26 mouse cellular contexts compared by ENCODE assay signal in the genomic region with DNA sequence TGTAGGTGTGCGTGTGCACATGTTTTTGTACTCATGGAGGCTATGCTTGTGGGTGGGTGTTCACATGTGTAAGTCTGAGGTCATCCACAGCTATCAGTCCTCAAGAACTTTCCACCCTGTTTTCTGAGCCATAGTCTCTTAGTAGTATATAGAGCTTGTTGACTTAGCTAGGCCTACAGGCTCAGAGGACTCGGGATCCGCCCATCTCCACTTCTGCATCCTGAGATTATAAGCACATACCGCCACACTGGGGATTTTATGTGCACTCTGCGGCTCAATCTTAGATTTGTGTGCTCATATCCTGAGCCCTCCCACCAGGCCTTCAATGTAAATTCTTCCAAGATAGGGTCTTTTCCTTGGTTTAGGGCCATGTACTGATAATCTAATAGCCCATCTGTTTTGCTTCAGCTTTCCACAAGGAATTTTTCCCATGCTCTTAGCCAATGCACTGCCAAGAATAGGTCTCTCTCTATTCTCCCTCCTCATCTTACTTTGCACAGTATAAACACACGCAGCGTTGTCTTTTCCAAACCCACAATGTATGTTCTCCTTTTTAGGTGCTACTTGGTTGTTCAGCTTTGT. TPM values are rescaled to one million over a fixed set of nuclear protein-coding genes. Genes with fewer than 3 reads are reported as not detected.
A peak's percentile ranks its signal among the peaks of the same experiment; 100 is the strongest.
DNase-seq lines count a peak whose midpoint lies in the region; ATAC-seq and TF ChIP-seq lines count a peak whose summit lies in the region.
"Had no signal": no experiment of that assay in that cellular context is flagged by ENCODE, and none has a peak within 500 bp of the region (broad histone marks: within the 10 kb centered on the region; RNA-seq: fewer than 3 reads in every experiment).

No protein-coding gene starts in this region.

- TF ChIP-seq CTCF in kidney, postnatal 0 days (IDR thresholded peaks at IDR 0.05; ENCODE audit: low read depth) = no peak

- no peak overlapping the region for H3K4me2 ChIP-seq in heart, embryonic 14.5 days (ENCODE audit: low read length)
- H3K4me2 ChIP-seq in kidney, postnatal 0 days (ENCODE audit: low read length) = no peak overlapping the region
- no peak overlapping the region for H3K4me2 ChIP-seq in limb, embryonic 14.5 days (replicated peaks; ENCODE audit: low read depth, low read length, severe bottlenecking)
- H3K4me2 ChIP-seq: embryonic facial prominence, embryonic 12.5 days; hindbrain, embryonic 14.5 days; kidney, embryonic 15.5 days; liver, embryonic 11.5 days; midbrain, embryonic 11.5 days had no signal

- no peaks in the 10 kb centered on the region for H3K27me3 ChIP-seq in heart, embryonic 14.5 days (ENCODE audit: control insufficient read depth, insufficient read depth, low read length)
- no peaks in the 10 kb centered on the region for H3K27me3 ChIP-seq in heart, embryonic 10.5 days (ENCODE audit: insufficient read depth, poor library complexity, severe bottlenecking)
- H3K27me3 ChIP-seq in kidney, postnatal 0 days (ENCODE audit: insufficient read depth, low read length) = no peaks in the 10 kb centered on the region
- no peaks in the 10 kb centered on the region for H3K27me3 ChIP-seq in limb, embryonic 14.5 days (ENCODE audit: control insufficient read depth, insufficient read depth, low read length)
- H3K27me3 ChIP-seq: CH12.LX; embryonic facial prominence, embryonic 12.5 days; kidney, embryonic 15.5 days; Patski had no signal

- WGBS in heart, embryonic 14.5 days = 65% methylated on average over 7 of the region's 7 CpGs
- 79% methylated on average over 7 of the region's 7 CpGs for WGBS in heart, embryonic 10.5 days
- 78% methylated on average over 7 of the region's 7 CpGs for WGBS in kidney, postnatal 0 days
- WGBS in limb, embryonic 14.5 days = 73% methylated on average over 7 of the region's 7 CpGs

- H3K27ac ChIP-seq in heart, embryonic 14.5 days (replicated peaks in 1 of 2; ENCODE audit: control insufficient read depth in 1 of 2, insufficient read depth in 1 of 2, low read depth in 2 of 2, low read length in 2 of 2) = no peak overlapping the region
- H3K27ac ChIP-seq in heart, embryonic 10.5 days = no peak overlapping the region
- no peak overlapping the region for H3K27ac ChIP-seq in kidney, postnatal 0 days
- H3K27ac ChIP-seq in limb, embryonic 14.5 days (replicated peaks; ENCODE audit: low read depth, low read length) = no peak overlapping the region
- H3K27ac ChIP-seq: embryonic facial prominence, embryonic 12.5 days; gastrocnemius, adult 2 months; hindbrain, embryonic 14.5 days; kidney, embryonic 15.5 days had no signal

- ATAC-seq in heart, embryonic 14.5 days (ENCODE audit: insufficient number of reproducible peaks, insufficient read depth, low FRiP score, low read depth) = peak; percentile 50
- ATAC-seq in kidney, postnatal 0 days (replicated peaks; ENCODE audit: low FRiP score, low read depth) = no peak
- ATAC-seq in limb, embryonic 14.5 days (ENCODE audit: low FRiP score, low read depth) = peak; percentile 70; the same call in 1 of the 2 replicates
- ATAC-seq: forebrain, embryonic 14.5 days; inflammation-experienced regulatory T-cells, adult 6 months; liver, postnatal 0 days had no signal

- DNase-seq in heart, embryonic 10.5 days (ENCODE audit: low spot score) = no peak
- DNase-seq in kidney, postnatal 0 days (ENCODE audit: low spot score) = peak; percentile 56
- no peak for DNase-seq in kidney, adult 9 months
- DNase-seq in limb, embryonic 14.5 days (ENCODE audit: low spot score) = peak; percentile 69
- no peak for DNase-seq in cerebellum, adult 8-10 months
- DNase-seq in retina, embryonic 14.5 days (ENCODE audit: low spot score) = no peak
- DNase-seq: B cell, adult 2 months; cerebellum, adult 11-12 months; cerebellum, postnatal 14 days; gastrocnemius, adult 2 months; kidney, postnatal 4 days; liver, postnatal 0 days; lung, postnatal 14 days; right cerebral cortex, adult 18-20 months; right cerebral cortex, postnatal 4 days had no signal

- H3K4me3 ChIP-seq in heart, embryonic 14.5 days (ENCODE audit: control insufficient read depth in 1 of 2, insufficient read depth in 1 of 2, low read depth in 1 of 2, low read length in 2 of 2) = no peak overlapping the region
- no peak overlapping the region for H3K4me3 ChIP-seq in heart, embryonic 10.5 days
- H3K4me3 ChIP-seq in kidney, postnatal 0 days (replicated peaks; ENCODE audit: low read depth, low read length) = no peak overlapping the region
- H3K4me3 ChIP-seq in limb, embryonic 14.5 days (replicated peaks; ENCODE audit: low read length) = no peak overlapping the region
- H3K4me3 ChIP-seq: embryonic facial prominence, embryonic 12.5 days; gastrocnemius, adult 2 months; kidney, embryonic 15.5 days had no signal

- H3K36me3 ChIP-seq in heart, embryonic 14.5 days (ENCODE audit: control insufficient read depth, insufficient read depth, low read length) = no peaks in the 10 kb centered on the region
- no peaks in the 10 kb centered on the region for H3K36me3 ChIP-seq in heart, embryonic 10.5 days
- no peaks in the 10 kb centered on the region for H3K36me3 ChIP-seq in kidney, postnatal 0 days (ENCODE audit: insufficient read depth, low read length)
- H3K36me3 ChIP-seq in limb, embryonic 14.5 days (ENCODE audit: control insufficient read depth, insufficient read depth, low read length) = no peaks in the 10 kb centered on the region
- H3K36me3 ChIP-seq: embryonic facial prominence, embryonic 12.5 days; G1E; kidney, embryonic 15.5 days had no signal

- H3K9me3 ChIP-seq in heart, embryonic 14.5 days (ENCODE audit: control insufficient read depth, low read length) = no peaks in the 10 kb centered on the region
- H3K9me3 ChIP-seq in heart, embryonic 10.5 days = no peaks in the 10 kb centered on the region
- no peaks in the 10 kb centered on the region for H3K9me3 ChIP-seq in kidney, postnatal 0 days (replicated peaks; ENCODE audit: low read length)
- no peaks in the 10 kb centered on the region for H3K9me3 ChIP-seq in limb, embryonic 14.5 days (ENCODE audit: control insufficient read depth, low read length)
- H3K9me3 ChIP-seq: embryonic facial prominence, embryonic 12.5 days; kidney, embryonic 15.5 days had no signal

- TF ChIP-seq POLR2A in limb, embryonic 14.5 days (IDR thresholded peaks at IDR 0.05; ENCODE audit: borderline replicate concordance, extremely low read depth, insufficient read depth, insufficient read length) = no peak

- H3K9ac ChIP-seq in heart, embryonic 14.5 days (ENCODE audit: low read length) = no peak overlapping the region
- H3K9ac ChIP-seq in kidney, postnatal 0 days (ENCODE audit: low read depth, low read length) = no peak overlapping the region
- H3K9ac ChIP-seq in limb, embryonic 14.5 days (ENCODE audit: low read depth, low read length, severe bottlenecking) = no peak overlapping the region
- H3K9ac ChIP-seq: embryonic facial prominence, embryonic 12.5 days; hindbrain, embryonic 14.5 days; kidney, embryonic 15.5 days; liver, postnatal 0 days had no signal

- peaks cover 0 to 2% of the 10 kb centered on the region in 2 experiments; a peak in 1 of 4 replicates for H3K4me1 ChIP-seq in heart, embryonic 14.5 days (ENCODE audit: control insufficient read depth in 2 of 2, insufficient read depth in 2 of 2, low read length in 2 of 2)
- no peaks in the 10 kb centered on the region for H3K4me1 ChIP-seq in heart, embryonic 10.5 days
- H3K4me1 ChIP-seq in kidney, postnatal 0 days (replicated peaks; ENCODE audit: insufficient read depth, low read length) = no peaks in the 10 kb centered on the region
- peaks cover 12% of the 10 kb centered on the region for H3K4me1 ChIP-seq in limb, embryonic 14.5 days (ENCODE audit: control insufficient read depth, insufficient read depth, low read length)
- H3K4me1 ChIP-seq: embryonic facial prominence, embryonic 12.5 days had no signal

RNA-seq across cellular contexts. Expression of a gene that starts 59.4 kb away (rescaled TPM):
- 38.6 and 39.4 TPM in 2 replicates for polyA plus RNA-seq in heart, embryonic 14.5 days (2014; fragmentation: Nextera tagmentation; extraction: Ambion mirVana)
- polyA plus RNA-seq in heart, embryonic 10.5 days (2016; fragmentation: Nextera tagmentation; extraction: Ambion mirVana) = 27.8 and 37.5 TPM in 2 replicates
- 44.5 and 50.9 TPM in 2 replicates for polyA plus RNA-seq in kidney, postnatal 0 days (2015; fragmentation: Nextera tagmentation; extraction: Ambion mirVana)
- 42.1 and 48.8 TPM in 2 replicates for polyA plus RNA-seq in limb, embryonic 14.5 days (2012; rRNA removed)
- polyA plus RNA-seq in limb, embryonic 14.5 days (2014; fragmentation: Nextera tagmentation; extraction: Ambion mirVana) = 94.5 and 101 TPM in 2 replicates
- polyA plus RNA-seq: G1E; inflammation-experienced regulatory T-cells, adult 6 months had no signal

Comparison
In these comparisons a context has a peak if more than half of its experiments do, and no peak if none do; other contexts are left out.
1. DNase-seq: peak in kidney, postnatal 0 days (single experiment) and limb, embryonic 14.5 days (single experiment); none in heart, embryonic 10.5 days (single experiment), kidney, adult 9 months (single experiment), cerebellum, adult 8-10 months (single experiment) and retina, embryonic 14.5 days (single experiment).